Mouse (Mus musculus): Measurements from ENCODE around the gene Ndufa4l2.

The Ndufa4l2 gene

DNA sequence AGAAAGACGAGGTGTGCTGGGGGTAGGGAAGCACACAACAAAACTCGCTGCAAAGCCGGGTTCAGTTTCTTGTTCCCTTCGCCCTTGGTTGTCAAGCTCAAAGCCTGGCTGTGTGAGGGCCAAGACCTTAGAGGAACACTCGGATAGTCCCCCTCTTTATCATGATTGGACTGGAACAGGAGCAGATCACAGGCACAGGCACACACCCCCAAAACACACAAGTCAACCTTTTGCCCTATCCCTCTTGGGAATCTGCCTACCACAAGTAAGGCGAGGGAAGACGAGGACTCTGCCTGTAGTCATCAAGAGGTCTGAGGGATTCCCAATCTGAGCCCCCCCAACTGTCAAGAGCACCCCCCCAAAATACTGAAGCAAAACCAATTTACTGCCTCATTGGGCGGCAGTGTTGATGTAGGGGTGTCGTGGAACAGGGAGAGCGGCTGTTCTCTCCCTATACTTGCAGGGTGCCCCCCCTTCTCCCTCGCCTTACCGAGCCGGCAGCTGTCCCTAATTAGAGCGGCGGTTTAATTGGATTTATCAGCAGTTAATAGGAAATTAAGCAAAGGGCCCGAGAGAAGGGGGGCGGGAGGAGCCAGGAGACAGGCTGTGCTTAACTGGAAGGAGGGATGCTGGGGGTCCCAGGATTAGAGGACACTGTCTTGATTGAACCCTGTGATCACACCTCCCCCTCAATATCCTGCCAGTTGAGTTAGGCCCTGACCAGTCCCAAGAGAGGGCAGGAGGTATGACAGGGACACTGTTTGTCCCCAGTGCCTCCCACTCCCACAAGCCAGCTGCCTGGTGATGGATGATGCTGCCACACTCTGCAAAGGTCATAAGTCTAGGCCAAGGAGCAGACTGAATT is 4.7 kb upstream of the Ndufa4l2 start:
- DNase-seq (ENCODE audit: low spot score), result no peak

DNA sequence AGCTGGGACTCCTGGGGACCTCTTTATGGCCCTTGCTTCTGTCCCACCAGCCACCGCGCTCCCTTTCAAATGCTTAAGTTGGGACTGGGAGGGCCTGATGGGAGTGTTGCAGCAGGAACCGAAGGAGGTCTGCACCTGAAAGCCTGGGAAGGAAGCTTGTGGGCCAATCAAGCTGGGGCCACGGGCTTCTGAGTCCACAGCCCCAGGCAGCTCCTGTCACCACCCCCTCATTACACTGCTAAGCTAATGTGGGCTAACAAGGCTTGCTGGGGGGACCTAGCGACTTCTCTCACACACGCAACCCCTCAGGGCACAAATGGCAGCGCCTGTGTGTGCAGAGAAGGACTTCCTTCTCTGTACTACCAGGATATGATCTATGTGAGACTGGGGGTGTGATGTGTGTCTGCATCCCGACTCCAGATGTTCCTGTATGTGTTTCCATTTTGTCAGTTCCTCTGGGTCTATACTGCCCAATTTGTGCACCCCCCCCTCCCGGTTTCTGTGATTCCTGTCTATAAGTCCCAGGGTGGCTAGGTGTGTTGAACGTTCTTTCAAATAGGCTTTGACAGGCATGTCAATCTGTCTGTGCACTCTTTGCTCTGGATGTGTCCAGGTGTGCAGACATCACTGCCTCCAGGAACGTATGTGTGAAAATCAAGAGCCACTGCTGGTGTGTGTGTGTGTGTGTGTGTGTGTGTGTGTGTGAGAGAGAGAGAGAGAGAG is 3.7 kb upstream of the Ndufa4l2 start:
- DNase-seq (ENCODE audit: low spot score), result no peak

DNA sequence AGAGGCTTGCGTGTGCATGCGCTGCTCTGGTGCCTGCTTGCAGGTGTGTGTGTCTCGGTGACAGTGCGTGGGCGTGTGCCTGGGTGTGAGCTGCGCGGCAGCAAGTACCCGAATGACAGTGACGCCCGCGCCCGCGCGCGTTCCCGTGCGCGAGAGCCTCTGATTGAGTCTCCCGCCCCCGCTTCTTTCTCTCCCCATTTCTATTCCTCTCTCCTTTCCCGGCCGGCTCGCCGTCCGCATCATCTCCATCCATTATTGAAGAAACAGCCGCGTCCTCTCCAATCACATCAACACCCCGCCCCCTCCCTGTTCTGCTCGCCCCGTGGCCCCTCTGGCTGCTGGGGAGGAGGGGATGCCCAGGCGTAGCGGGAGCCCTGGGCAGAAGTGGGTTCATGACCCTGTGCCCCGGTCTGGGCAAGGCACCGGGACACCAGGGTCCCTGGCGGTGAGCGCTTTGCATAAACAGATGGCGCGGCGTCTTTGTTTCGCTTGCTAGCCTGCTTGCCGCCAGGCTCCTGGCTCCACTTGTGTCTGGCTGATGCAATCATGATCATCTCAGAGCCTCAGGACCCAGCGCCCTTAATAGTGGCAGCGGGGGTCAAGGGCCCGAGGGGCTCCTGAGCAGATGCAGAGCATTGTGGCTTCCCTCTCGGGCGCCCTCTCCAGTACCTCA is 3.0 kb upstream of the Ndufa4l2 start:
- no peak for DNase-seq (ENCODE audit: low spot score)

DNA sequence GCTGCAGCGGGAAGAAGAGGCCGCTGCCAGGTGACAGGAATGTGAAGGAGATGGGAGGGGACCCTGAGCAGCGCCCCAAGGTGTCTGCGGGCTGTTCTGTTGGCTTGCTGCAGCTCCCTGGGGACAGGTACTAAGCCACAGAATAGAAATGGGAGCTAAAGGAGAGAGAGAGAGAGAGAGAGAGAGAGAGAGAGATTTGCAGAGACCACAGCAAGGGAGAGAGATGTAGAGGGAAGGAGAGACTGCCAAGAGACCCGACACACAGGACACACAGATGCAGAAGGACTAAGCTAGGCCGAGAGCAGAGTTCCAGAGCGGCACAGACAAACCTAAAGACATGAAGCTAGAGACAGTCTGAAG is 2.5 kb upstream of the Ndufa4l2 start:
- DNase-seq (ENCODE audit: low spot score), result no peak

DNA sequence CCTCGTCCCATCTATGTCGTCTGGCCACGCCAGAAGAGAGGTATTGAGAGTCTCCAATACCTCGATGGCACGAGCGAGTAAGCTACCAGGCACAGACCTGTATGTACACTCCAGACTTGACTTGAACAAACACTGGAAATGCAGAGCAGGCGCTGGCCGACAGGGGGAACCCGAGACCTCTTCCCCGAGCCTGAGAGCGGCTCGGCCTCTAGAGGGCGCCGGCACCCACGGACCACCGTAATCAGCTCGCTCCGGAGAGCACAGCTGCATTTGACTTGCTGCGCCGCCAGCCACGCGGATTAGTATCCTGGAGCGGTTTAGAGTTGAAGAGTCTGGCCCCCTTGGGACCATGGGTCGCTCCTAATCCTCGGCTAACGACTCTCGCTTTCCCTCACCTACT is 2.0 kb upstream of the Ndufa4l2 start:
- DNase-seq (ENCODE audit: low spot score), result peak; percentile 97

DNA sequence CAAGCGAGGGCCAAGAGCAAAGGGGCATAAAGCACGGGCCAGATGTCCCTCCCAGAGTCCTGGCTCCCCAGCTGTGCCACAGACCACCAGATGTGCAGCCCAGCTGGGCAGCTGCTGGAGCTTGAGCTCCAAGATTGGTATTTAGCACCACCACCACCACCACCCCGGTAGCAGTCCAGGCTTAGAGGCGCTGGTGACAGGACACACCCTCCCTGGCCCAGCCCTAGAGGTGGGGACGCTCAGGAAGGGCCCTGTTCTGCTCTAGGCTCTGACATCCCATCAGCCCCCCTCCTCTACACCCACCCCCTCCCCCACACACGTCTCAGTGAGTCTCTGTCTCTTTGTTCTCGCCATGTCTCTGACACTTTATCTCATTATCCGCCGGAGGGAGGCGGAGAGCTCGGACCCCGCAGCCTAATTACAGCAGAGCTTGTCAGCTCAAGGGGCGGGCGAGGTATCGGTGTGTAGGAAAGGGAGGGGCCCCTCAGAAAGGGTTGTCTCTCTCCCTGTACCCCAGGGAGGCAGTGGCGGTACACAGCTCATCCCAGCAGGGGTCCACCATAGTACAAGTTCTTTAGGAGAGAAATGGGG is 1.2 kb upstream of the Ndufa4l2 start:
- DNase-seq (ENCODE audit: low spot score), result no peak

DNA sequence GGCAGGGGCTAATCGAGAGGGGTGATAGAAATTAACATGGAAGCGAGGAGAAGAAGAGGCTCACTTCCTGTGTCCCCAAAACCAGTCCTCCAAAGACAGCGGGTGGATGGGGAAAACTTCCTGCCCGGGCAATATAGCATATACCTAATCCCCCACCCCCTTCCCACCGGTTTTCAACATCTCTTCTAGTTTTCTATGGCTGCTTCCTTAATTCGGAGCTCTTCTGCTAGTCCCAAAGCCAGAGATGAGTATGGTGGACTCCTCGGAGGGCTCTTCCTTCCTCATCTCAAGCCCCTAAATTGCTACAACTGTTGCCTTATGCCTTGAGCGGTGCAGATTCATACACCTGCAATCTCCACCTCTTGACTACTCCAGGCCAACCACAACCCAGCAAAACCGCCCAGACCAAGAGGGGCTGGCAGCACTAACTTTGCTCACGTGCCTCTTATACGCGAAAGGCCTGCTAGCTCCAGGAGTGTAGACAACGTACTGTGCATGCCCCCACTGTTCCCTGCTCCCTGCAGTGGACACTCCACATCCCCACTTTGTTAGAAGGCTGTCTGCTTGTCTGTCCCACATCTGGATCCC is 562 bp upstream of the Ndufa4l2 start:
- no peak for DNase-seq (ENCODE audit: low spot score)

DNA sequence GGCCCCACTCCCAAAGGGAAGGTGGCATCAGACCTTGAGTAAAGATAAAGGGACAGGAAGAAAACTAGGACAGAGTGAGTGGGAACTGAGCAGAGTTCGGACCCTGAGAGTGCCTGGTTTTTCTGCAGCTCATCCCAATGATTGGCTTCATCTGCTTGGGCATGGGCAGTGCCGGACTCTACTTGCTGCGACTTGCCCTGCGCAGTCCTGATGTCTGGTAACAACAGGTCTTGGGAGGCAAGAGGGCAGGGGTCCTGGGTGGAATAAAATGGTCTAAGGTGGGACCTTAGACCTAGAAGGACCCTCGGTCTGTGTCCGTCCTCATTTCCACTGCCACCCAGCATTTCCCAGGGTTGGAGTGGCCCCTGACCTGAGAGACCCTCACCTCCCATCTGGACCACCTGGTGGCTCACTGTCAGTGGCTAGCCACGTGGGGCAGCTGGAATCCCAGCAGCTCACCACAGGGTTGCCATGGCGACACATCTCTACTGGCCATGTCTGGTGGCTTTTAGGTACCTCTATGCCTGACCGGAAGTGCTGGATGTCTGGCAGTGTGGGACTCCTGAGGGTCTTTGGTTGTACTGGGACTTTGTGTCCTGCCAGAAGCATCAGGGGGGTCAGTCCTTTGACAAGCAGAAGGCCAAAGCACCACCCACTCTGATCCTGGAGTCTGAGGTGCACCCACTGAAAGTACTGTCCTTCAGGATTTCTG is 660 bp downstream of the Ndufa4l2 start:
- no peak for DNase-seq (ENCODE audit: low spot score)

DNA sequence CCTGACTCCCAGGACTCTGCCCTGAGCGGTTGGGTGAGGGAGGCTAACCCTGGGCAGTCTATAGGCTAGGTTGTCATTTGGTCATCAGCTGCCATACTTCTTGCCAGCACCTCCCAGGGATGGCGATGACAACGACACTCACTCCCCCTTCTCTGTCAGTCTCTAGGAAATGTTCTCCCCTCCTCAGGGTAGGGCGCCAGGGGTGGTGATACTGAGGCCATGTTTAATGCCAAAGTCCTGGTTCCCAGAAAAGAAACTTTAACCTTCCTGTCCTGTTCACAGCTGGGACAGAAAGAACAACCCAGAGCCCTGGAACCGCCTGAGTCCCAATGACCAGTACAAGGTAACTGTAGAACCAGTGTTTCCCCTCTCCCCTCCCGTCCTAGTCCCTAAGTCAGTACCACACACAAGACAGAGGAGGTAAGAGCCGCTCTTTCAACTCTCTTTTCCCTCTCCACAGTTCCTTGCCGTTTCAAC is 1.3 kb downstream of the Ndufa4l2 start:
- no peak for DNase-seq (ENCODE audit: low spot score)

DNA sequence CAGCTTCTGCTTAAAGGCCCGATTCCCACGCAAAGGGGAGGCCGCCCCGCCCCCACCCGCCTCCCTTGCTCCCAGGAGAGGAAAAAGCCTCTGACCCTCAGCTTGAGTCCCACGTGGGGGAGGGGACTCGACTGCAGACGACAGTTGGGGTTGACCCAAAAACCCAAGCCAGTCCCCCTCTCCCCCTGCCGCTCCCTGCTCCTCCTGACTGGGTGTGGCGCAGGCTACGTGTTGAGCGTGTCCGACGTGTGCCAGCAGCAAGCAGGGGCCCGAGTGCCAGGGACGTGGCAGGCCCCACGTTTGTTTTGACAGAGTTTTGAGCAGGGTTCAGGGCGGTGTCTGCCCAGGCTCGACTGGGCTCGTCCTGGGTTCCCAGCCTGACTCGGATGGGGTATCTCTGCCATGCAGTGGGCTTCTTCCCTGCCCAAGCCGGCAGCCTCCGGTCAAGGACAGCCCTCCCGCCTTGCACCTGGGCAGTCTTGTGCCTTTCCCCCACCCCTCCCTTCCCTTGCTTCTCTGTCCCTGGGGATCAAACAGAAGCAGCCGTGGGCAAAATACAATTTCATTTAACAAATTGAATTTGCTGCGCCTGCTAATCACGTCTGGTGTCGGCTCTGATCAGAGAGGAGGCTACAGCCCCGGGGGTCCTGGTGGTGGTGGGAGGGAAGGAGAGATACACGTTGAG is 2.0 kb downstream of the Ndufa4l2 start:
- DNase-seq (ENCODE audit: low spot score), result no peak

DNA sequence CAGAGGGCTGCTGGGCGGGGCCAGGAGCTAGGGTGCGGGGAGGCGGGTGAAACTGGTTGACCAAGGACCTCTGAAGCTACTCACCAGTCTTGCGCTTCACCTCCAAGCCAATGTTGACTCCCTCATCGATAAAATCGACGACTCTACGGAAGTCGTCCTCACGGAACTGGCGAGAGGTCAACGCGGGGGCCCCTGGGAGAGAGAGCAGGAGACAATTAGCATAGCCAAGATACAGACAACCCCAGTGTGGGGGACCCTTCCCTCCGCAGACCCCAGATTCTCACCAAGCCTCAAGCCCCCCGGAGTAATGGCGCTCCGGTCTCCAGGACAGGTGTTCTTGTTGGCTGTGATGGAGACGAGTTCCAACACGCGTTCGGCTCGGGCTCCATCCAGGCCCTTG is 3.2 kb downstream of the Ndufa4l2 start:
- DNase-seq (ENCODE audit: low spot score), result no peak

DNA sequence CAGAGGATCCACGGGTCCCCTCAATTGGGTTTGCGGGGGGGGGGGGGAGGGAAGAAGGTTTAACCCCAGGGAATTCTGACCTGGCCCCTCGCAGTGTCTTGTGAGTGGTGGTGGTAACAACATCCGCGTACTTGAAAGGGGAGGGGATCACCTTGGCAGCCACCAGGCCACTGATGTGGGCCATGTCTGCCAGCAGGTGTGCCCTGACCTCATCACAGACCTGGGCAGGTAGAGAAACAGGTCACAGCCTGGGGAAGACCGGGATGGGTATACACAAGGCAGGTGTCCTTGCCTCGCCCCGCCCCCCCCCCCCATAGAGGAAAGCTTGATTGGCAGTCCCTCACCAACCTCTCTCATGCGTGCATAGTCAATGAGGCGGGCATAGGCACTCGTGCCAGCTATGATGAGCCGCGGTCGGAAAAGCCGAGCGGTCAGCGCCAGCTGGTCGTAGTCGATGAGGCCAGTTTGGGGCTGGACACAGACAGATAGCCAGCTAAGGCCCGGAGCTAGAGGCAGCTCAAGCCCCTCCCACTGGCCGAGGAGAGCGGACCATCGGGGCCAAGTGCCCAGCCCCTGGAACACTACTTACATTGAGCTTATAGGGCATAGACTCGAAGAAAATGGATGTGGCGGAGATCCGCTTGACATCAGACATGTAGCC is 4.4 kb downstream of the Ndufa4l2 start:
- no peak for DNase-seq (ENCODE audit: low spot score)

DNA sequence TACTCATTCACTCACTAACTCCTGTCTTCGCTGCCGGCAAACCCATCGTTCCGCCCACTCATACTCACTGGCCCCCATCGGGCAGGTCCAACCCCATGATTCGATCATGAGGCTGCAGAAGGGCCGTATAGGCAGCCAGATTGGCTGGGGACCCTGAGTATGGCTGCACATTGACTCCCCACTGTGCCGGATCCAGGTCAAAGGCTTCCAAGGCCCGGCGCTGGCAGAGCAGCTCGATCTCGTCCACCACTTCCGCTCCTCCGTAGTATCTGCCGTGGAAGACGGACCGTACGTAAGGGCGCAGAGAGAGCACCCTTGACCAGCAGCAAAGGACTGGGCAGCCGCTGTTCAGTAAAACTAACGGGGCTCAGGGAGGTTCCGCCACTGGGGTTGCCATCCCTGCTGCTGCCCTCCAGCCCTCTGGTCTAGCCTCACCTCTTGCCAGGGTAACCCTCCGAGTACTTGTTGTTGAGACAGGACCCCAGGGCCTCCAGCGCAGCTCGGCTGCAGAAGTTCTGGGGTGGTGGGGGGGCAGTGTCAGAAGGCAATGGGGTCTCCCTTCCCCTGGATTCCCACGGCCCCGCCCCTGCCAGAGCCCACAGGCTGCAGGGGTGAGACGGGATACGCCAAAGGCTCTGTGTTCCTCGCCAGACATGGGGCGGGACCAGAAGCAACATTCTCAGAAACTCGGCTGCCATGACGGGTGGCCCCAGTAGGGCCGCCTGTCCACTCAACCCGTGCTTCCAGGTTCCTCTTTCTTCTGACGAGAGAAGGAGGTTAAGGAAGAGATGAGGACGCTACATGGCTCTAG is 5.3 kb downstream of the Ndufa4l2 start:
- DNase-seq (ENCODE audit: low spot score), result no peak

DNA sequence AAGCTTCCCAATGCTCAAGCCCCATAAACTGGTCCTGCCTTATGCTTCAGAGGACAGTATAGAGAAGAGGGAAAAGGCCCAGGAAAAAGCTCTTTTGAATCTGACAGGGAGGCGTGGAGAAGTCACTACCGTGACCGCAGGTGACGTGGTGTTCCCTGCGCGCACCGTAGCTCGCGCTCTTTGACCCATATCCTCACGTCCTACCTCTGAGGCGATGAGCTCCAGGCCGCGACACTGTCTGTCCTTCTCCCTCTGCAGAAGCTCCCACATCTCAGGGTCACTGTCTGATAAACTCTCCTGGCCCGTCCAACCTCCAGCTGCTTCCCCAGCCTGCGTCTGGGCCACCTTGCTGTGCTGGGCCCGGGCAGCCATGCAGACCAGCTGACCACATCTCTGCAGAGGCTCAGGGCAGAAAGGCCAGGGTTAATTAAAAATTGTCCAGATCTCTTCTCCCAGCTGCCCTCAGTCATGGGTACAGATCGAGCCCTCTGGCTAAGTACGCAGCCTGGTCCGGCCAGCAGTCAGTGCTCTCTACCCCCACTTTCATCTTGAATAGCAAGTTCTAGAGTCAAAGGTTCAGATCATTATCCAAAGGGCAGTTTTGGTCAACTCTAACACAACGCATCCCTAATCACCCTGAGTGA is 6.1 kb downstream of the Ndufa4l2 start:
- DNase-seq (ENCODE audit: low spot score), result no peak

DNA sequence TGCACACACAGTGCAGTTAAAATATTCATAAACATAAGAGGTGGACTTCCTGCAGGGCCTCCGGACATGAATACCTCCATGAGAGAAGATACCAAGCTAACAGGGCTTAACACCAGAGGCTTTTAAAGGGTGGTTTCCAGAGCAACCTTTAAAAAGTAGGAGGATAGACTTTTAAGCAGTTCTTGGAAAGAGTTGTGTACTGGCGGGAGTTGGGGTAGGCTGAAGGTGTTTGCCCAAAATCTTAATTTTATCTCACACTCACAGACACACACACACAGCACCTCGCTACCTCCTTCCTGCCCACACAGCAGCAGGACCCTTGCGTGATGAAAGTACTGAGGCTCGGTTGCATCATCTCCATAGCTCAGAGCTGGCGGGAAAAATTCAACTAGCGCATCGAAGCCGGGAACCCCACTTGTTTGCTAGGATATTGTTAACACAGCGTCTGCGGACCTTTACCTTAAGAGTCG is 6.9 kb downstream of the Ndufa4l2 start:
- DNase-seq (ENCODE audit: low spot score), result no peak

DNA sequence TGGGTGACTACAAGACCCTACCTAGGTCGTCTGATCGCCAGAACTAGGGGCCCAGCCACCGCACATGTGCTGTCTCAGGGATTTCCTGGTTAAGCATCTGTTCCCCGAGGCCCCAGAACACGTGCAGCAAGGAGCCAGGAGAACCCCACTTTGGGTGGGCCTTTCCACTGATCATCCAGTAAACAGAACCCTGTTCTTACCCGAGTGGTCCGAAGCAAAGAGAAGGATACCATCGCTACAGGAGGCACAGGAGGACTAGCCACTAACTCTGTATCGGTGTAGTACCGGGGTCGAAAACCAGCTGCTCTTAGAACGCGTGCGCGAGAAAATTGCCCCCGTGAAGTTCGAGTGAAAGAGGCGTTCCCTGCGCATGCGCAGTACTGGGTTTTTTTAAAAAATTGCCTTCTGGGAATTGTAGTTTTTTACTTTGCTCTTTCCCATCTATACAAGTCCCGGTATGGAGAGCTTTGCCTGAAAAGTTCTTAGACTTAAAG is 7.4 kb downstream of the Ndufa4l2 start, which contains the start of gene Shmt2:
Gene Shmt2, minus strand, starts transcription at position 357 of the 494 bp plus-strand sequence.
- DNase-seq (ENCODE audit: low spot score), result peak; percentile 69

DNA sequence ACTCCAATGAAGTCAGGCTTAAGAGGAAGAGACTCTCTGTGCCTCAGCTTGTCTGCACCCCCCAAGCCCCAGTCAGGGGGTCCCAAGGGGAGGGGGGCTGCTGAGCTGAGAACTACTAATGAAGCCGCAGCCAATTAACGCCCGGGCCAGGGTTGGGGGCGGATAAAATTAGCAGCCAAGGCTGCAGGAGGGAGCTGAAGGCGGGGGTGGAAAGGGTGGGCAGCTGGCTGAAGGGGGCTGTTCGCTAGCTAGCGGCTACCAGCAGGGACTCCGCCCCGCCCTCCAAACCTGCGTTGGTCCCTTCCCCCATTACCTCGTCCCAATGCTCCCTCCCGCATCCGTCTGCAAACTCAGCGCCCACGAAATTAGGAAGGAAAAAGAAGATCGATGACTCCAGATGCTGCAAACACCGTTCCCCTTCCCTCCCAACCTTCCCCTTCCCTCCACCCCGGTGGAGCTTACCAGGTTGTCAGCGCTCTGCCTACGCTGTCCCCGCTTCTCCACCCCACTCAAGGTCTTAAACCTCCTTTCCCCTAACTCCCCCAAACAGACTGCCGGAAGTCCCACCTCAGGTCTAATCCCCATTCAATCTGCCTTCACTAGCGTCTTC is 10.0 kb downstream of the Ndufa4l2 start:
- DNase-seq (ENCODE audit: low spot score), result no peak

DNA sequence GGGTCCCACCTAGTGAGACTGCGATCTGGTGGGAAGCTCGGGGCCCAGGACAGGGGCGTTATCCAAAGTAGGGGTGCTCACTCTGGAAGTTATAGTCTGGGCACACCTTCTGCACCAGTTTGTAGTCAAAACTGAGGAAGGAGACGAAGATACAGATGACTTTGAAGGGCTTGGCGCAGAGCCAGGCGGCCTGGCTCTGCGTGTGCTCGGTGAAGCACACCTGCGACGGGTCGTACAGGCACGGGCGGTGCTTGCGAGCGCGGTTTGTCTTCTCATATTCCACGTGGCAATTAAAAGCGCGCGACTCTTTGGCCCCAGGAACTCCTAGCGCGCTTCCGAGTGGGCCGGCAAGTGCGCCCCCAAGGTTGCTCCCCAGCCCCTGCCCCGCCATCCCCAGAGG is 11.3 kb downstream of the Ndufa4l2 start:
- no peak for DNase-seq (ENCODE audit: low spot score)

Data from layer of hippocampus, adult 9-10 months (tissue).